Mouse (Mus musculus): ENCODE data around the gene Tecpr1.

Gene Tecpr1

DNA sequence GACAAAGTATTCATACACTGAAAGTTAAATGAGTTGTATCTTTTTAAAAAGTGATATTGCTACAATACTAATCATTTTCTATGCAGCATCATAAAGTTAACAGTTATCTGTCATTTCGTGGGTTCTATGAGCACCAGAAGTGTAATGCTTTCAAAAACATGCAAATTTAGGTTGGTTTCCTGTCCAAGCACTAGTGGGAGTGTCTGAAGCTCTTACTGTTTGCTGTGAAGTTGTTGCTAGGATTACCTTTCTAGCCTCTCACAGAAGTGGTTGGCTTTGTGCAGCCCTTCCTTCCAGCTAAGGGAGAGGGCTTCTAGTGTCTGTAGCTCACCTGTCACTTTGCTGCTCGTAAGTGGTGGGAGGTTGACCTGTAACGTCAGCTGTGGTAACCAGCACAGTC lies 57.7 kb downstream of the Tecpr1 start:
- DNase-seq (ENCODE audit: low spot score in 2 of 2): no peak

DNA sequence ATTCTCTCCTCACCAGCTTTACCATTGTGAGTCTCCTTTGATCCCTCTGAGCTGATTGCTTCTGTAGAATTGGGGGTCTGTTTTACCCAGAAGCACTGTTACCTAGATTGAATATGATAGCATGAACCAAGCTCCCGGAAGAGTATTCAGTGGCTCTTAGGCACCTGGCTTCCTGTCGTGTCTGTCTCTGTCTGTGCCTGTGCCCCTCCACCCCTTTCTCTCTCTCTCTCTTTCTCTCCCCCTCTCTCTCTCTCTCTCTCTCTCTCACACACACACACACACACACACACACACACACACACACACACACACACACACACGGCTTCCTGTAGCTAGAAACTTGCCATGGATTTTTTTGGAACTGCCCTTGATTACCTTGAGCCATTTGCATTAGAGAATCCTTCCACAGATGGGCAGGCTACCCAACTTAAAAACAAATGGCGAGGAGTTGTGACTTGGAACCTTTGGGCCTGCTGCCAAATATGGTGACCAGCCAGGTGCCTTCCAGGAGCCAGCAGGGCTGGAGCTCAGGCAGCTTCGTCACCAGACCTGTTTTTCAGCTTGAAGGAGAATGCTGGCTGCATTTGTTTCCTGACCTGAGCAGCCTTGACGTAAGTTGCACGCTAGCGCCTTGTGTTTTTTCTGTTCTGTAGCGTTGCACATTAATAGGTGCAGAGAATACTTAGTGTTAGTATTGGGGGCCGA lies 60.5 kb downstream of the Tecpr1 start:
- no peak for DNase-seq (ENCODE audit: low spot score in 2 of 2)

- no peak for DNase-seq (ENCODE audit: low spot score in 2 of 2)
Measured at GRCm38 (mm10) chr5:144162080-144162812, 61.2 kb downstream of the Tecpr1 start.

DNA sequence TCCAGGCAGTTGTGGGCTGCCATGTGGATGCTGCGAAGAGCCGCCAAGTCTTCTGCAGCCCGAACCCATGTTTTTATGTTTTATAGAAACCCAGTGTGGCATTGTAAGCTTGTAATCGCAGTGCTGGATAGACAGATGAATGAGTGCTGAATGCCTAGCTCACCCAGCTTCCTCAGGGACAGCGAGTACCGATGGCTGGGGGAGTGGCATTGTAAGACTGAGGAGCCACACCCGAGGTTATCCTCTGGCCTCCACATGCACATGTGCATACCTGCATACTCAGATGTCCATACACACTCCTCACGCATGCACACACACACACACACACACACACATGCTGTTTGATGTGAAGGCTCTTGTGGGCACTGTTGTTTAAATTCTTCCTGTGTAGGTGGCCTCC lies 64.3 kb downstream of the Tecpr1 start:
- DNase-seq (ENCODE audit: low spot score in 2 of 2): no peak

DNA sequence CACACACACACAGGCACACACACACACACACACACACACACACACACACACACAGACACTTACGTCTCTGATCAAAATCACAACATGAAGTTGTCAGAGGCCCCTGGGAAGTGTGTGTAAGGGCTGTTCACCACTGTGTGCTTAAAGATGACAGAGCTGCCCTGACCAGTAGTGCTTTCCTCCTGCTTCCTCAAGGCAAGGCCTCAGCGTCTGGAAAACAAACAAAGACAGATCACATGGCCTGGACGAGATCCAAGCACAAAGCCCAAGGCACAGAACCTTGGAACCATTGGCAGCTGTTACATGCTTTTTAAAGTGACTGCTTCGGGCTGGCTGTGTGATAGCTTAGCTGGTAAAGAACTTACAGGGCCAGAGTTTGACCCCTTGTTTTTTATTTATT lies 64.8 kb downstream of the Tecpr1 start:
- DNase-seq (ENCODE audit: low spot score in 2 of 2): no peak

GRCm38 (mm10) chr5:144154528-144154927 lies 68.9 kb downstream of the Tecpr1 start:
- peak; percentile 56 to 68 for DNase-seq (ENCODE audit: low spot score in 2 of 2)

GRCm38 (mm10) chr5:144151270-144151669 lies 72.1 kb downstream of the Tecpr1 start:
- no peak for DNase-seq (ENCODE audit: low spot score in 2 of 2)

DNA sequence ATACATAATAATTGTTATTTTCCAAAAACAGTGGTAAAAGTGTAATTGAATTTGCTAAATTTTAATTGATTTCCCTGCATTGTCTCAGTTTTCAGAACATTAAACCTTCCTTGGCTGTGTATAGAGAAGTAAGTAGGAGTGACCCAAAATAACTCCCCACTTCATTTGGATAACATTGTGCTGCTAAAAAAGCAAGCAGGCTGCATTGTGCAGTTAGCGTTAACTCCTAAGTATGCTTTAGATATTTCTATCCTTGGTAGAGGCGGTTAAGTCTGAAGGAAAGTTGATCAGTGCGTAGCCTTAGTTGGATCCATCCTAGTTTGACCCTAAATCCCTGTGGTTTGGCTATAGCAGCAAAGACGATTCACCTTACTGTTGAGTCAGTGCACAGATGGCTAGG lies 73.9 kb downstream of the Tecpr1 start:
- no peak for DNase-seq (ENCODE audit: low spot score in 2 of 2)

GRCm38 (mm10) chr5:144146898-144147297 lies 76.5 kb downstream of the Tecpr1 start:
- DNase-seq (ENCODE audit: low spot score in 2 of 2): no peak
